Mouse (Mus musculus): Measurements from ENCODE around the gene Slc7a6os. TPM values are rescaled to one million over a fixed set of nuclear protein-coding genes. Genes with fewer than 3 reads are reported as not detected.
A peak's percentile ranks its signal among the peaks of the same experiment; 100 is the strongest.

Slc7a6os gene
- polyA plus RNA-seq, 1 experiment from 2014 or later = 20.2 TPM

DNA sequence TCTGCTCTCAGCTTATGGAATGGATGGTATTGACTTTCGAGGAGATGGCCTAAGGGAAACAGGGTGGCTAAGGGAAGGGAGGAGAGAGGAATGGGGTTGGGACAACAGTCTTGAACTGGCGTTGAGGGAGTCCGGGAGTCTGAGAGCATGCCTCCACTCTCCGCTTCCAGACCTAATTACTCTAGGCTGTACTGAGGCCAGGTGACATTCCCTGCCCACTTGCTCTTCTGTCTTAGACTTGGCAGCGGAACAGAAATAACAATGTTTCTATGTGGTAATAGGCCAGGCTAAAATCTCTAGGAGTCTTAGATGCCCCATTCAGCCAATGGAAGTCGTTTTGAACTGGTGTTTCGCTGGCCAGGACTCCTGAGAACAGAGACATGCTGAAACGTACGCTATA lies 59.7 kb downstream of the Slc7a6os start:
- 74% methylated on average over 9 of the region's 9 CpGs for WGBS
- H3K4me1 ChIP-seq = peaks cover 25% of the 10 kb centered on the region
- H3K4me3 ChIP-seq = peak overlapping the region; percentile 68
- no peak for ATAC-seq (ENCODE audit: extremely low read depth, insufficient number of reproducible peaks, low FRiP score, low TSS enrichment)
- peaks cover 20% of the 10 kb centered on the region for H3K36me3 ChIP-seq
- H3K27ac ChIP-seq (replicated peaks) = no peak overlapping the region
- H3K27me3 ChIP-seq (replicated peaks) = no peaks in the 10 kb centered on the region
- peak overlapping the region; percentile 86 for H3K4me2 ChIP-seq
- H3K9ac ChIP-seq = peak overlapping the region; percentile 80
- no peaks in the 10 kb centered on the region for H3K9me3 ChIP-seq

Other genes with a start within 250 kb of the Slc7a6os start
- gene Slc12a4, start 244.8 kb downstream of the Slc7a6os start, polyA plus RNA-seq (2015; fragmentation: Nextera tagmentation; extraction: Ambion mirVana) = 37.7 and 39.4 TPM in 2 replicates
- not detected in 2 replicates for gene Dpep3, start 231.5 kb downstream of the Slc7a6os start, polyA plus RNA-seq (2015; fragmentation: Nextera tagmentation; extraction: Ambion mirVana)
- 16.4 and 16.7 TPM in 2 replicates for gene Dus2, start 219.6 kb downstream of the Slc7a6os start, polyA plus RNA-seq (2015; fragmentation: Nextera tagmentation; extraction: Ambion mirVana)
- gene Dpep2nb, start 205.0 kb downstream of the Slc7a6os start, polyA plus RNA-seq (2015; fragmentation: Nextera tagmentation; extraction: Ambion mirVana) = 0.22 and 0.35 TPM in 2 replicates
- 12.2 and 12.5 TPM in 2 replicates for gene Ddx28, start 199.1 kb downstream of the Slc7a6os start, polyA plus RNA-seq (2015; fragmentation: Nextera tagmentation; extraction: Ambion mirVana)
- gene Nfatc3, start 152.1 kb downstream of the Slc7a6os start, polyA plus RNA-seq (2015; fragmentation: Nextera tagmentation; extraction: Ambion mirVana) = 3.4 and 4.5 TPM in 2 replicates
- 1.7 and 2.4 TPM in 2 replicates for gene Esrp2, start 74.0 kb downstream of the Slc7a6os start, polyA plus RNA-seq (2015; fragmentation: Nextera tagmentation; extraction: Ambion mirVana)
- 8.4 and 9.5 TPM in 2 replicates for gene Pla2g15, start 60.5 kb downstream of the Slc7a6os start, polyA plus RNA-seq (2015; fragmentation: Nextera tagmentation; extraction: Ambion mirVana)
- gene Slc7a6, start 42.1 kb downstream of the Slc7a6os start, polyA plus RNA-seq (2015; fragmentation: Nextera tagmentation; extraction: Ambion mirVana) = 31.9 and 37.6 TPM in 2 replicates
- 35.7 and 36.6 TPM in 2 replicates for gene Prmt7, start within 50 bp of the Slc7a6os start, polyA plus RNA-seq (2015; fragmentation: Nextera tagmentation; extraction: Ambion mirVana)
- 1.6 and 2.0 TPM in 2 replicates for gene Smpd3, start 127.1 kb upstream of the Slc7a6os start, polyA plus RNA-seq (2015; fragmentation: Nextera tagmentation; extraction: Ambion mirVana)
- gene Zfp90, start 204.4 kb upstream of the Slc7a6os start, polyA plus RNA-seq (2015; fragmentation: Nextera tagmentation; extraction: Ambion mirVana) = 13.9 and 15.3 TPM in 2 replicates

Measured in heart, embryonic 13.5 days (tissue).